Mouse (Mus musculus) hindbrain, embryonic 16.5 days (tissue): ENCODE data around the gene Atp13a4. TPM values are rescaled to one million over a fixed set of nuclear protein-coding genes. Genes with fewer than 3 reads are reported as not detected.

Experiments used
- ATAC-seq: fragments of 200-750 bp; cut with Nextera tagmentation; 2 replicates; pipeline ENCODE4 v1.8.0; 2017; ENCODE audit warnings: moderate TSS enrichment, moderate library complexity
- H3K27ac ChIP-seq: fragments of 300-500 bp; sonication (generic); 2 replicates; pipeline ENCODE4 v1.5.1; 2014; ENCODE audit warnings: low read depth, mild to moderate bottlenecking, control low read depth, low read length, moderate library complexity
- H3K27me3 ChIP-seq: fragments of 300-500 bp; sonication (generic); replicated peaks from 2 replicates; pipeline ENCODE4 v1.6.1; 2014; ENCODE audit warnings: low read length; ENCODE audit not compliant: control insufficient read depth, insufficient read depth
- H3K36me3 ChIP-seq: fragments of 300-500 bp; sonication (generic); 2 replicates; pipeline ENCODE4 v1.6.1; 2014; ENCODE audit warnings: mild to moderate bottlenecking, low read length, moderate library complexity, mixed read lengths; ENCODE audit not compliant: control insufficient read depth, insufficient read depth
- H3K4me1 ChIP-seq: fragments of 300-500 bp; sonication (generic); 2 replicates; pipeline ENCODE4 v1.6.1; 2014; ENCODE audit warnings: low read depth, low read length; ENCODE audit not compliant: control insufficient read depth, insufficient read depth
- H3K4me2 ChIP-seq: fragments of 300-500 bp; sonication (generic); 2 replicates; pipeline ENCODE4 v1.6.1; 2014; ENCODE audit warnings: mild to moderate bottlenecking, low read length, control low read depth, moderate library complexity
- H3K4me3 ChIP-seq: fragments of 300-500 bp; sonication (generic); 2 replicates; pipeline ENCODE4 v1.5.1; 2014; ENCODE audit warnings: mild to moderate bottlenecking, low read length, control low read depth, moderate library complexity
- H3K9ac ChIP-seq: fragments of 300-500 bp; sonication (generic); 2 replicates; pipeline ENCODE4 v1.6.1; 2014; ENCODE audit warnings: low read depth, mild to moderate bottlenecking, control low read depth, low read length, moderate library complexity
- H3K9me3 ChIP-seq: fragments of 300-500 bp; sonication (generic); 2 replicates; pipeline ENCODE4 v1.6.1; 2014; ENCODE audit warnings: mild to moderate bottlenecking, low read length, moderate library complexity; ENCODE audit not compliant: control insufficient read depth
- WGBS: fragments of 180-500 bp; shearing (Covaris S2); extraction: QIAGEN DNeasy Blood & Tissue Kit; methylation state at CpG from one replicate; pipeline ENCODE4 v1.1.7; 2014; 5-methylcytosine and 5-hydroxymethylcytosine counted together
- polyA plus RNA-seq: library from polyadenylated mRNA; unstranded; fragments of >200 nt; fragmentation: Nextera tagmentation; extraction: Ambion mirVana; gene quantifications from 2 replicates; pipeline ENCODE4 v1.2.1, GENCODE M21; 2015

Atp13a4 gene
- polyA plus RNA-seq, 1 experiment from 2014 or later: 4.5 TPM

DNA sequence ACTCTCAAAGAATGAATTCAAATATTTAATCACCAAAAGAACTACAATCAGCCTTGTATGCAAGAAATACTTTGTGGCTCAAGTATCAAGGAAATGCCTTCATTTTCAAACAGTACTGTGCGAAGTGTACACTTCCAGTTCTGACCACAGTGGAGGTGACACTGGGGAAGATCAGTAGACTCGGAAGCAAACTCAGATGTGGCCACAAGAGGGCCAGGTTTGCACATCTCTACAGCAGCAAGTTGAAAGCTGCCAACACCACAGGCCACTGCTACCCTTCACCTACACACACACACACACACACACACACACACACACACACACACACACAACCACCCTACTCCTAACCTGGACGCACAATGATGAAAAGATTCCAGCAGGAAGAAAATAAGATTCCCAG lies 93.0 kb downstream of the Atp13a4 start:
- H3K4me1 ChIP-seq: no peaks in the 10 kb centered on the region
- H3K4me3 ChIP-seq: no peak overlapping the region
- H3K27ac ChIP-seq: no peak overlapping the region
- no peak overlapping the region for H3K4me2 ChIP-seq
- H3K9me3 ChIP-seq: no peaks in the 10 kb centered on the region
- no peak overlapping the region for H3K9ac ChIP-seq
- no peaks in the 10 kb centered on the region for H3K36me3 ChIP-seq
- ATAC-seq: peak; percentile 72; the same call in 1 of the 2 replicates
- no peaks in the 10 kb centered on the region for H3K27me3 ChIP-seq
- WGBS: 64% methylated on average over 3 of the region's 3 CpGs

DNA sequence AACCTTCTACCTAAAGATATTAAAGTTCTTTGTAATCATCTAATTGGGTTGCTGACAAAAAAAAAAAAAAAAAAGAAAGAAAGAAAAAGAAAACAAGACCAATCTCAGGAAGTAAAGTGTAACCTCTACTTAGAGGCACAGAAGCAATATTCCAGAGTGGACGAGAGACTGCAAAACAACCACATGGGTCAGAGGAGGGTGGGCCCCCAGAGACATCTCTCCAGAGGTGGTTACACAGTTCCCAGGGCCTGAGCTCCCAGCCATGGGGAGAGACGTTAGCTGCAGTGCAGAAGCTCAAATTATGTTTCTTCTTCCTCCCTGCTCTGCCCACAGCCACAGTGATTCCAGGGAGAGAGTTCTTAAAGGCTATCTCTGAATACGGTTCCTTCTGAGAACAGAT lies 102.5 kb downstream of the Atp13a4 start:
- H3K9ac ChIP-seq: no peak overlapping the region
- no peak overlapping the region for H3K4me2 ChIP-seq
- ATAC-seq: no peak
- H3K4me1 ChIP-seq: no peaks in the 10 kb centered on the region
- H3K27me3 ChIP-seq: no peaks in the 10 kb centered on the region
- no peaks in the 10 kb centered on the region for H3K36me3 ChIP-seq
- H3K4me3 ChIP-seq: no peak overlapping the region
- 60% methylated on average over 3 of the region's 3 CpGs for WGBS
- H3K9me3 ChIP-seq: no peaks in the 10 kb centered on the region
- H3K27ac ChIP-seq: no peak overlapping the region

DNA sequence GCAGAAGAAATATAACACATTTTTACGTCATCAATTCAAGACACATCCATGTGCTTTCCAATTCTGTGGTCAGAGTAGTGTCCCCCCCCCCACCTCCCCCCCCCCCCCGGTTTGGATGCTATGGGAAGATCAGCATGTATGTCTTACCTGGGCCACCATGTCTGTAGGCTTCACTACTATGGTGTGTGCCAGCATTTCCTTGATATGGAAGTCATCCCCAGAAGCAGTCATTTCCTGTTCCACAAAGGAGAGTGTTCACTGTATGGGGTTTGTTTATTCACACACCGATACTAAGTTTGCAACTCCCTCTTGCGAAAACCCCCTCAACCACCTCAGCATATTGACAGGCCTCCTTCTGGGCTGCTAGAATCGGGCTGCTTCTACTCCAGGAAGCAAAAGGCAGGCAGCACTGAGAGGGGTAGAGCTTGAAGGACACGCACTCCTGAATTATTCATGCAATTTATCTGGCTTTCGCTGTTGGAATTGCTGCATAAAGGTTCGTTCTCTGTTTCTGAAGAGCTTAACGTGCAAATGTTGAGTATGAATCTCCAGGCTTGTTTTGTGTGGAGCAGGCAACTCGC lies 103.2 kb downstream of the Atp13a4 start:
- Histone ChIP-seq H3K27ac (peak overlapping the region; percentile 34; the same call in 1 of the 2 replicates), H3K4me3 (no peak overlapping the region), H3K9ac (no peak overlapping the region), H3K36me3 (no peaks in the 10 kb centered on the region), H3K9me3 (no peaks in the 10 kb centered on the region), H3K27me3 (no peaks in the 10 kb centered on the region), H3K4me1 (no peaks in the 10 kb centered on the region), H3K4me2 (no peak overlapping the region)
- no peak for ATAC-seq
- 52% methylated on average over 10 of the region's 10 CpGs for WGBS

DNA sequence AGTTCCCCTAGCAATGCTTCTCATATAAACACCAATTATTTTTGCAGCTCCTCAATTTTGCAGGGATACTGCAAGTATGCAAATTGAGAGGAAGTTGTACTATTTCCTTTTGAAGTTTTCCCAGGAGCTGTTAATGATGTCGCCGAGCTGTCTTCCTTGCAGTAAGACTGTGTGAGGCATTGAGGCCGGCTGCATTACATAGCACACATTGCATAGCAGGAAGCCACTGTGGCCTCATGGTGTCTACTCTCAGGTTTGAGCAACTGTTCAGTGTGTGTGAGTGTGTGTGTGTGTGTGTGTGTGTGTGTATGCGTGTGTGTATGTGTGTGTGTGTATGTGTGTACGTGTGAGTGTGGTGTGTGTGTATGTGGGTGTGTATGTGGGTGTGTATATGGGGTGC lies 106.6 kb downstream of the Atp13a4 start:
- no peaks in the 10 kb centered on the region for H3K4me1 ChIP-seq
- no peak for ATAC-seq
- no peak overlapping the region for H3K4me3 ChIP-seq
- H3K9me3 ChIP-seq: no peaks in the 10 kb centered on the region
- no peaks in the 10 kb centered on the region for H3K27me3 ChIP-seq
- H3K36me3 ChIP-seq: no peaks in the 10 kb centered on the region
- WGBS: 78% methylated on average over 5 of the region's 5 CpGs
- no peak overlapping the region for H3K4me2 ChIP-seq
- no peak overlapping the region for H3K27ac ChIP-seq
- H3K9ac ChIP-seq: no peak overlapping the region

DNA sequence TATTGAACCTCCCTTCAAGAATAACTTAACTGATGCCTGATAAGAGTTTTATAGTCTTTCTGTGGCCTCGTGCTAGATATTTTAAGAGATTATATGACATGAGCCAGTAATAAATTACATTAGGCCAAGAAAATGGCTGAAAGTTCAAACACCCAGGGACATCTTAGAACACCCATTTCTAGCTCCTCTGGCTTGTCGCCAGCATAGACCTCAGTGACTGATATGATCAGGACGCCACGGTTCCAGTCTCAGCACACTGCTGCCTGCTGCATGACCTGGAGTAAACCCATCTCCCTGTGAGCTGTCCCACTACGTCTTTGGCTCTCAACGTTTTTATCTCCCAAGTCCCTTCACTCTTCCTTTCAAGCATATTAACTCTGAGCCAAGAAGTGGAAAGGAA lies 108.9 kb downstream of the Atp13a4 start:
- ATAC-seq: no peak
- H3K4me1 ChIP-seq: no peaks in the 10 kb centered on the region
- WGBS: 82% methylated on average over 6 of the region's 6 CpGs

DNA sequence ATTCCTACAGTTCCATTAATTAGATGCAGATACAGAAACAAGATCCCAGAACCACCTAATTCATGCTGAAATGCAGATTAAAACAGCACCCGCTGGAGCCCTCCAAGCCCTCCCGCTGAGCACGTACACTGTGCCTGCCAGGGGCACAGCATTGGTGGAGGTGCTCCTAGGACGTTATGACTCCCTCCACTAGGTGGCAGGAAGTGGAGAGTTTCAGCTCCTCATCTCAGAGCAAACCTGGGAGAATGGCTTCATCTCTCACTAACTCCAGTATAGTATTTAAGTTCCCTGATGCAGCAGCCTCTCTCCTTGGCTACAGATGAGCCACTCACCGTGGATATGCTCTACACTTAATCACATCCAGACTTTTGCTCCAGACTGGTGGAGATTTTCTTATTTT lies 110.0 kb downstream of the Atp13a4 start:
- H3K9ac ChIP-seq: no peak overlapping the region
- H3K4me2 ChIP-seq: no peak overlapping the region
- H3K4me1 ChIP-seq: no peaks in the 10 kb centered on the region
- H3K36me3 ChIP-seq: no peaks in the 10 kb centered on the region
- 17% methylated on average over 5 of the region's 5 CpGs for WGBS
- ATAC-seq: peak; percentile 67; the same call in 1 of the 2 replicates
- no peaks in the 10 kb centered on the region for H3K27me3 ChIP-seq
- no peaks in the 10 kb centered on the region for H3K9me3 ChIP-seq
- no peak overlapping the region for H3K27ac ChIP-seq
- H3K4me3 ChIP-seq: no peak overlapping the region

More for the DNA sequence above, 108.9 kb downstream of the Atp13a4 start:
- no peak overlapping the region for H3K4me3 ChIP-seq
- H3K36me3 ChIP-seq: no peaks in the 10 kb centered on the region
- H3K27ac ChIP-seq: no peak overlapping the region
- no peak overlapping the region for H3K4me2 ChIP-seq
- H3K9me3 ChIP-seq: no peaks in the 10 kb centered on the region
- H3K9ac ChIP-seq: no peak overlapping the region
- no peaks in the 10 kb centered on the region for H3K27me3 ChIP-seq

DNA sequence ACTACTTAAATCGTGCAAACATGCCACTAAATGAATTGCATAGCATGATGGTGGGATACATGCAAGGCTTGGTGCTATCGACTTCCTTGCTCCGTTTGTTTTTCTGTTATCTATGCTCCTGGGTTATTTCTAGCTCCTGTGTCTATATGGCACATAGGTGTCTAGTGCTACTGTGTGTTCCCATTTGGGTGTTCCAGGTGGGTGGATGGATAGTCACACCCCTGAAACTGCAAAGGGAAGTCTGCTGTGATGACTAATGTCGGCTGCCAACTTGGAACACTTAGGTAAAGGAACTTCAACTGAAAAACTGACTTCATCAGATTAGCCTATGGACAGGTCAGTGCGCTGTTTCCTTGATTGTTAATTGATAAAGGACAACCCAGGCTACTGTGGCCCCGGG lies 129.8 kb downstream of the Atp13a4 start:
- no peak overlapping the region for H3K27ac ChIP-seq
- H3K9ac ChIP-seq: no peak overlapping the region
- WGBS: 90% methylated on average over 6 of the region's 6 CpGs
- no peaks in the 10 kb centered on the region for H3K36me3 ChIP-seq
- H3K9me3 ChIP-seq: no peaks in the 10 kb centered on the region
- no peak overlapping the region for H3K4me3 ChIP-seq
- no peak for ATAC-seq
- H3K27me3 ChIP-seq: no peaks in the 10 kb centered on the region
- H3K4me2 ChIP-seq: no peak overlapping the region
- no peaks in the 10 kb centered on the region for H3K4me1 ChIP-seq

DNA sequence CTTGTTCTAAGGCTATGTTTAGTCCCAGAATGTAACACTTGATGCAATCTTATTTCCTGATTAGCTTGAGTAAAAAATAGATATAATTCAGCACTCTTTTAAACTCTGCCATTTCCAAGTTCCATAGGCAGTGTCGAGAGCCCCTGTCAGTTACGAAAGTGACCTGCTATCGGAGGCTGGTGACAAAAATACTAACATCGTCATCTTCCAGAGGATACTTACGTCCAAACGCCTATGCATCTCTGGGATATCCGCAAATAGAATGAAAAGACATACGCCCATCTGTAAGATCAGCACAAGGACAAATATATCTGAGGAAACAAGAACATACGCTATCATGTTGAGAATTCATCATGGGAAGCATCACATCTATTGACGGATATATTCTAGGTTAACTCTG lies 137.3 kb downstream of the Atp13a4 start:
- Histone ChIP-seq H3K27ac (no peak overlapping the region), H3K9ac (no peak overlapping the region), H3K4me1 (no peaks in the 10 kb centered on the region), H3K4me3 (no peak overlapping the region), H3K4me2 (no peak overlapping the region), H3K27me3 (no peaks in the 10 kb centered on the region), H3K36me3 (no peaks in the 10 kb centered on the region), H3K9me3 (no peaks in the 10 kb centered on the region)
- 95% methylated on average over 10 of the region's 10 CpGs for WGBS
- ATAC-seq: no peak

DNA sequence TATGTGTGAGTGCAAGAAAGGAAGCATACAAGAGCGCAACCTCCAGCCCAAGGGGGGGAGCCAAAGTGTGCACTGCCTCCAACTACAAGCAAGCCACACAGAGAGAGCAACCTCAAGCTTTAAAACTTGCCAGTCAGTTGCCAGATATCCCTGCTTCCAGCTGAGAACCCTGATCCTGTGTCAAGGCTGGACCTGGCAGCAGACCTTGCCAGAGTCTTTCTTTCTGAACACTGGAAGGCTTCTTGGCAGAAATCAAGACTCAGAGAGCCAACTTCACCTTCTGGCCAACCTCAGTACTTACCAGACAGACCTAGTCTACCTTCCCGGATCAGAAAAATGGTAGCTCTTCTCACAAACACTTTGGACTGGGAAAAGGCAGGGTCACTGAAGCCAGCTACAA lies 145.6 kb downstream of the Atp13a4 start:
- 83% methylated on average over 2 of the region's 2 CpGs for WGBS
- Histone ChIP-seq H3K36me3 (no peaks in the 10 kb centered on the region), H3K9ac (no peak overlapping the region), H3K4me3 (no peak overlapping the region), H3K27me3 (no peaks in the 10 kb centered on the region), H3K27ac (no peak overlapping the region), H3K9me3 (no peaks in the 10 kb centered on the region), H3K4me1 (no peaks in the 10 kb centered on the region), H3K4me2 (no peak overlapping the region)
- ATAC-seq: peak; percentile 61; the same call in 1 of the 2 replicates

DNA sequence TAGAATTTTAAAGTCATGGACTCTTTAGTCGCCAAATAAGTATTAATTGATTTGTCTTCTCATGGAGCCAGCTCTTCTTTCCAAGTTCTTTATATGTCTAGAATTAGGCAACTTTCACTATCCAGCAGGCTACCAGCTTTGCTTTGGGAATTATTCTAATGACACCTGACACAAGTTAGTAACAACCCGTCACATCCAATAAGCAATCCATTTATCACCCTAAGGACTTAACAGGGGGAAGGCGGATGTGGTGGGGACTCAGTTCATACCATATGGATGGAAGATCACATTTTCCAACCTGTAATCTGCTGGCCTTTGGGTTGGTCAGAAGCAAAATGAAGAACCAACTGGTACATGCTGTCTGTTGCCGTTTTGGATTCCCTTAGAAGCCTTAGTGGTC lies 159.9 kb downstream of the Atp13a4 start:
- H3K27me3 ChIP-seq: no peaks in the 10 kb centered on the region; the same call in 1 of the 2 replicates
- no peaks in the 10 kb centered on the region for H3K4me1 ChIP-seq
- no peak for ATAC-seq
- H3K4me3 ChIP-seq: no peak overlapping the region
- no peaks in the 10 kb centered on the region for H3K36me3 ChIP-seq
- H3K4me2 ChIP-seq: no peak overlapping the region
- WGBS: 86% methylated on average over 4 of the region's 4 CpGs
- no peak overlapping the region for H3K9ac ChIP-seq
- H3K9me3 ChIP-seq: no peaks in the 10 kb centered on the region
- H3K27ac ChIP-seq: no peak overlapping the region
